Mouse (Mus musculus) midbrain, embryonic 12.5 days (tissue): ENCODE data around the gene Dhrs3. TPM values are rescaled to one million over a fixed set of nuclear protein-coding genes. Genes with fewer than 3 reads are reported as not detected.

ENCODE experiments used
- ATAC-seq: fragments of 200-750 bp; cut with Nextera tagmentation; 2 replicates; pipeline ENCODE4 v1.8.0; 2017; ENCODE audit warnings: low read depth, moderate TSS enrichment, moderate library complexity; ENCODE audit not compliant: low FRiP score
- H3K27ac ChIP-seq: fragments of 300-500 bp; sonication (generic); replicated peaks from 2 replicates; pipeline ENCODE4 v1.5.1; 2016; ENCODE audit warnings: mild to moderate bottlenecking
- H3K27me3 ChIP-seq: fragments of 300-500 bp; sonication (generic); 2 replicates; pipeline ENCODE4 v1.6.1; 2016; ENCODE audit warnings: mild to moderate bottlenecking
- H3K36me3 ChIP-seq: fragments of 300-500 bp; sonication (generic); 2 replicates; pipeline ENCODE4 v1.6.1; 2016
- H3K4me1 ChIP-seq: fragments of 300-500 bp; sonication (generic); 2 replicates; pipeline ENCODE4 v1.6.1; 2016
- H3K4me2 ChIP-seq: fragments of 300-500 bp; sonication (generic); replicated peaks from 2 replicates; pipeline ENCODE4 v1.6.1; 2016; ENCODE audit warnings: mild to moderate bottlenecking, moderate library complexity
- H3K4me3 ChIP-seq: fragments of 300-500 bp; sonication (generic); 2 replicates; pipeline ENCODE4 v1.5.1; 2016; ENCODE audit warnings: mild to moderate bottlenecking
- H3K9ac ChIP-seq: fragments of 300-500 bp; sonication (generic); replicated peaks from 2 replicates; pipeline ENCODE4 v1.6.1; 2016; ENCODE audit warnings: mild to moderate bottlenecking, moderate library complexity
- H3K9me3 ChIP-seq: fragments of 300-500 bp; sonication (generic); 2 replicates; pipeline ENCODE4 v1.6.1; 2016; ENCODE audit warnings: mild to moderate bottlenecking
- WGBS: fragments of 180-500 bp; shearing (Covaris S2); methylation state at CpG from one replicate; pipeline ENCODE4 v1.1.7; 2016; 5-methylcytosine and 5-hydroxymethylcytosine counted together
- polyA plus RNA-seq: library from polyadenylated mRNA; unstranded; fragments of >200 nt; fragmentation: Nextera tagmentation; extraction: Ambion mirVana; gene quantifications from 2 replicates; pipeline ENCODE4 v1.2.1, GENCODE M21; 2016

Gene Dhrs3
- polyA plus RNA-seq, 1 experiment from 2014 or later = 13.6 TPM

DNA sequence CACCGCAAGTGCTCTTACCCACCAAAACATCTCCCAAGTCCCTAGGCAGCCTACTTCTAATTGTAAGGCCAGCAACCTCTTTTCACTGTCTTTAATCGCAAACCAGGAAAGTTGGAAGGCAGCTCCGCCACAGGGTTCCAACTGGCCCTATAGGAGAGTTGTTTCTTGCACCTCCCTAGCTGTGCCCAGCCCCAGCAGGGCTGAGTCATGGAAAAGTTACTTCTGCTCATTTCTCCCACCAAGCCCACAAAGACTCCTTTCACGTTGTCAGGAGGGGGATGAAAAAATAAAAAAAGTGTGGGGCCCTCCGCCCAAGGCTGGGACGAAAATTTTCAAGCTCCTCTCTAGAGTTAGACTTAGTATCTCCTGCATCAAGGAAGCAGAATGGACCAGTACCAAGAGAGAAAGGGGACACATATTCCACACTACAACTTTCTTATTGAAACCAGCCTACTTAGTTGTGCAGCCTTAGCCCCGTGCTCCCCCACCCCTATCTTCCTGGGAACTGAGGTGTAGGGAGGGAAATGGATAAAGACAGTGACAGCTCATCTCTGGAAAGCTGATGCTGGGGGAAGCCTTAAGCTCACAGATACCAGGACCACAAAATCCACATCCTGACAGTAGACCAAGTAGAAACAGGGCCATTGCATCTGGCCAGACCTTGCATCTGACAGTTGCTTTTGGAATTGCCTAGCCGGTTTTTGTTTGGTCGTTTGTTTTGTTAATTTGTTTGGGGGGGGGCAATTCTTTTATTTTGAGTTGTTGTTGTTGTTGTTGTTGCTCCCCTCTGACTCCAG, 2.9 kb upstream of the Dhrs3 start:
- Histone ChIP-seq H3K4me2 (no peak overlapping the region), H3K27ac (no peak overlapping the region), H3K36me3 (no peaks in the 10 kb centered on the region), H3K27me3 (peaks cover 33% of the 10 kb centered on the region), H3K9ac (no peak overlapping the region), H3K4me3 (no peak overlapping the region), H3K9me3 (no peaks in the 10 kb centered on the region), H3K4me1 (peaks cover 17% of the 10 kb centered on the region)
- ATAC-seq = no peak
- WGBS = 87% methylated on average over 9 of the region's 9 CpGs

DNA sequence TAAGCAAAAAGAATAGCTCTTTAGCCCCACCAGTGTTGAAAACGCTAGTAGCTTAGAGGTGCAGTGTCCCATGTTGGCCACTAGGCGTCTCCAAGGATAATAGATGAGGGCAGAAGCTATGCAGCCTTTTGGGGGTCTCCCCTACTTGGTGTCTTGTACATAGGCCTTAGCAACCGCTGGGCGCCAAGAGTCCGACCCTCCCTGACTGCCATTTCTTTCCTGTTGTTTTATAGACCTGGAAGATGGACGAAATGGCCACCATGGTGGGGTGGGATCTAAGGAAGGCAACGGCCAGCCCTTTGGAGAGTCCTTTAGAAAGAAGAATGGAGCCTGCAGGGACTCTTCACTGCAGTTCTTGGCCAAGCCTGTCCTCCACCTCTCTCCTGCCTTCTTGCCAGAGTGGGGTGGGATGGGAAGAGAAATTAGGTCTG, 1.9 kb upstream of the Dhrs3 start:
- Histone ChIP-seq H3K4me3 (no peak overlapping the region), H3K36me3 (no peaks in the 10 kb centered on the region), H3K4me1 (peaks cover 22% of the 10 kb centered on the region), H3K27me3 (peaks cover 43% of the 10 kb centered on the region), H3K9ac (no peak overlapping the region), H3K27ac (no peak overlapping the region), H3K4me2 (no peak overlapping the region), H3K9me3 (no peaks in the 10 kb centered on the region)
- WGBS = 14% methylated on average over 7 of the region's 7 CpGs
- peak; percentile 21; the same call in 1 of the 2 replicates for ATAC-seq

DNA sequence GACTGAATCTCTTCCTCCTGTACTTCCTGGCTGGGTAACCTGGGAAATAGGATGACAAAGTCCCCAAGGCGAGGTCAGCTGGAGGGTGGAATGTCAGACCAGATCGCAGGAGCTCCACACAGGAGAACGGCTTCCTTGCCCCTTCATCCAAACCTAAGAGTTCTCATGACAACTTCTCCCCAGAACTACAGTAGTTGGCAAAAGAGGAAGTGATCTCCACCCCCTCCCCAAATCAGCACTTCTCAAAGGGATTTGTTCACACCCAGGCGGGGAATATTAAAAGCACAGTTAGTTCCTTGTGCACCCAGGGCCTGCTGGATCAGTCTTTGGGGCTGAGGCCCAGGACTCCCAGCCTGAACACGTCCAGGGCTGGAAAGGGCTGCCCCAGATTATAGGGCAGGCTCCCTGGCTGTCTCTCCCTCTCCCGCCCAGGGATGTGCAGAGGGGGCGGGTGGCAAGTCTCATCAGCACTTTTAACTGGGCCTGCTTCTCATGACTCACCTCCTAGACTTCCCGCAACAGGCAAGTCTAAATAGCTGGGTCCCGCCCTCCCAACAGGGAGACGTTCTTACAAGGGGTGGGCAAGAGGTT, 1.4 kb upstream of the Dhrs3 start:
- H3K9ac ChIP-seq = no peak overlapping the region
- no peaks in the 10 kb centered on the region for H3K36me3 ChIP-seq
- H3K4me2 ChIP-seq = peak overlapping the region; percentile 70; the same call in 1 of the 2 replicates
- H3K9me3 ChIP-seq = no peaks in the 10 kb centered on the region
- ATAC-seq = no peak
- WGBS = 48% methylated on average over 10 of the region's 10 CpGs
- H3K27me3 ChIP-seq = peaks cover 45% of the 10 kb centered on the region
- no peak overlapping the region for H3K27ac ChIP-seq
- H3K4me1 ChIP-seq = peaks cover 22% of the 10 kb centered on the region
- no peak overlapping the region for H3K4me3 ChIP-seq

DNA sequence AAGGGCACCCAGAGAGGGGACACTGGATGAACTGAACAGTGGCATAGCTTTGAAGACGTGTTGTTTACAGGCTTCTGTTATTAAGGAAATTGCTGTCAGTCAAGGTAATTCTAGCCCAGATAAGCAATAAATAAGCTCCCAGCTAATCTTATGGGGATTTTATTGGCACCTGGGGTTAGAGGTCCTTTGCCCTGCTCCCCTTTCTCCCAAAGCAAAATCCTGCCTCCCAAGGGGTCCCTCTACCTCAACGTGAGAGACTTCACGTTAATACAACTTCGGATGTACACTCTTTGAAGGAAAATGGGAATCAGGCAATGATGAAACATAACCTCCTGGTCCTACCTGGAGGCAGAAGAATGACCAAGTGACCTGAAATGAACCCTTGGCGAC, 889 bp upstream of the Dhrs3 start:
- peak overlapping the region; percentile 42 for H3K4me3 ChIP-seq
- H3K9ac ChIP-seq = no peak overlapping the region
- peak overlapping the region; percentile 70 for H3K4me2 ChIP-seq
- no peak for ATAC-seq
- 4% methylated on average over 5 of the region's 5 CpGs for WGBS
- H3K4me1 ChIP-seq = peaks cover 22% of the 10 kb centered on the region
- peaks cover 45% of the 10 kb centered on the region for H3K27me3 ChIP-seq
- H3K9me3 ChIP-seq = no peaks in the 10 kb centered on the region
- no peaks in the 10 kb centered on the region for H3K36me3 ChIP-seq
- H3K27ac ChIP-seq = no peak overlapping the region

DNA sequence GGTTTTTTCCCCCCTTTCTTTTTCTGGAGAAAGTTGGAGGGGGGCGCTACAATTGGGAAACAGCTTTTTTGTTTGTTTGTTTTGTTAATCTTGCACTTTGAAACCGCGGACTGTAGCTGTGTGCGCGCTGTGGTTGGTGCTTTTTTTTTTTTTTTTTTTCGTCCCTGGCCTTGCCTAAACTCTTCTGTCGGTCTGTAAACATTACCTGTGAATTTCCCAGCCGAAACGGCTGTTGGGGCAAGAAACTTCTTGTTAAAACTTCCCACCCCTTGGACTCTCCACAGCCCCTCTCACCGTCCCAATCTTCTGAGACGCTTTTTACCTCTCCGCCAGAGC, 278 bp downstream of the Dhrs3 start:
- no peaks in the 10 kb centered on the region for H3K9me3 ChIP-seq
- WGBS = 2% methylated on average over 12 of the region's 12 CpGs

DNA sequence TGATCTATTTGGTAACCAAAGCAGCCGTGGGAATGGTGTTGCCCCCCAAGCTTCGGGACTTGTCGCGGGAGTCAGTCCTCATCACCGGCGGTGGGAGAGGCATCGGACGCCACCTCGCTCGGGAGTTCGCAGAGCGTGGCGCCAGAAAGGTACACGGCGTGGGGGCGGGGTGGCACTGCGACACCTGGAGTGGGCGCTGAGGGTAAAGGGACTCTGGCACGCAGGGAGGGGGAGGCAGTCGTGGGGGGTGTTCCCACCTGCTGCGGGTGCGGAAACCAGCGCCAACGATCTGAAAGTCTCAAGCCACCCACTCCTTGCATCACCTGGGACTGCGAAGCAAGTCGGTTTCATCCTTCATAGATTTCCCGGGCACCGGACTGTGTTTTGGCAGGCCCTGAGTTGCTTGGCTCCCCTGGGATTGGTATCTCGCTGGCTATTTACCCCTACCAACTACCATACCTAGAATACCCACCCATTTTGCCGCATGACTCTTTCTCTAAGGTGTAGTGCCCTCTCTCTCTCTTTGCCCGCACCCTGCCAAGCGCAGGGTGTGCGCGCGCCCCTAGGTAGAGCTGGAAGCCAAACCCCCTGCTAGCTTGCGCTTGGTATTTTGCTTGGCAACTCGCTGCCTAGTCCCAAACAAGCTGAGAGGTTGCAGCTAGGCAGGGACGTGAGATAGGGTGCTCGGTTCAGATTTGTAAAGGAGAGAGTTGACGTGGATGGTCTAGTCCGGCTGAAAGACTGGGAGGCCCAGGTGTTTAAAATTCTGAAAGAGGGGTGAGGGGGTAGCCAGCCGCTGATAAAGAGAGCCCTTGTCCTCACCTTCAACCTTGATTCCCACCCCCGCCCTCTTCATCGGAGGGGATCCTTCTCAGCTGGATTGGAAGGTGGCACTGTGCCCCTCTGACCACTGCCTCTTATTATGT, 1.2 kb downstream of the Dhrs3 start:
- Histone ChIP-seq H3K4me3 (peak overlapping the region; percentile 42), H3K4me1 (peaks cover 22% of the 10 kb centered on the region), H3K9ac (peak overlapping the region; percentile 39), H3K36me3 (no peaks in the 10 kb centered on the region), H3K4me2 (peak overlapping the region; percentile 70), H3K27ac (no peak overlapping the region), H3K27me3 (peaks cover 45% of the 10 kb centered on the region), H3K9me3 (no peaks in the 10 kb centered on the region)
- 1% methylated on average over 44 of the region's 44 CpGs for WGBS
- ATAC-seq = no peak

More for the DNA sequence above, 278 bp downstream of the Dhrs3 start:
- ATAC-seq = no peak
- no peak overlapping the region; the same call in 1 of the 2 replicates for H3K9ac ChIP-seq
- H3K27ac ChIP-seq = no peak overlapping the region
- H3K4me1 ChIP-seq = peaks cover 22% of the 10 kb centered on the region
- peak overlapping the region; percentile 42 for H3K4me3 ChIP-seq
- H3K27me3 ChIP-seq = peaks cover 45% of the 10 kb centered on the region
- H3K36me3 ChIP-seq = no peaks in the 10 kb centered on the region
- peak overlapping the region; percentile 70 for H3K4me2 ChIP-seq

DNA sequence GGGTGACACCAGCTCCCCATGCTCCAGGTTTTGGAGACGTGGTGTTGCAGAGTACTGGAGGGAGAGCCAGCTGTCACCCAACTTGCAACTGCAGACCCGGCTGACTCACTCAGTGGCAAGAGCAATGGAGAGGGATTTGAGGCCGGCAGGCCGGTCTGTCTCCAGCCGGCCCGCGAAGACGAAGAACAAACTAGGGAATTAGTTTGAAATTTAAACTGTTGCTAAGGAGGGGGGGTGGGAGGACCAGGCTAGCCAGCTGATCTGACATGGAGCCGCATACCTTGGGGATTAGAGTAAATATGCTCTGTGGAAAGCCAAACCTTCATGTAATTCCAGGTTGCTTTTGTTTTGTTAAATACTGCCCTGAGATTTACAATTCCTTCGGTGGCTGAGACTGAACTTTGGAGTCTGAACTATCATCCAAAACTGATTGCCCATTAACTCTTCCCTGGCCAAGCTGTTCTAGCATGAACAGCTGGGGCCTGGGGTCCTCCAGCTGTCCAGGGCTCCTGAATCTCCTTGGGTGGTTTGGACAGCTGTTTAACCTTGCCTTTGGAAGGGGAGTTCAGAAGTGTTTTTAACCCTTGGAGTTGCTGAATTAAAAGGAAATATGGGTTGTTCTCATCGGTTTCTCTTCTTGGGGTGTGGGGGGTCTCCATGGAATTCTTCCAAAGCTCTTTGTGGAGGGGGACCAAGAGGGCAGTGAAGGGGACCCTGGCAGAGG, 2.0 kb downstream of the Dhrs3 start:
- Histone ChIP-seq H3K4me1 (peaks cover 22% of the 10 kb centered on the region), H3K9ac (0 out of 2 replicates have a peak overlapping the region, but pooled peaks have one; percentile 39), H3K4me2 (peak overlapping the region; percentile 70), H3K27ac (no peak overlapping the region), H3K27me3 (peaks cover 45% of the 10 kb centered on the region), H3K36me3 (no peaks in the 10 kb centered on the region), H3K4me3 (peak overlapping the region; percentile 42), H3K9me3 (no peaks in the 10 kb centered on the region)
- ATAC-seq = no peak
- WGBS = 5% methylated on average over 11 of the region's 11 CpGs

DNA sequence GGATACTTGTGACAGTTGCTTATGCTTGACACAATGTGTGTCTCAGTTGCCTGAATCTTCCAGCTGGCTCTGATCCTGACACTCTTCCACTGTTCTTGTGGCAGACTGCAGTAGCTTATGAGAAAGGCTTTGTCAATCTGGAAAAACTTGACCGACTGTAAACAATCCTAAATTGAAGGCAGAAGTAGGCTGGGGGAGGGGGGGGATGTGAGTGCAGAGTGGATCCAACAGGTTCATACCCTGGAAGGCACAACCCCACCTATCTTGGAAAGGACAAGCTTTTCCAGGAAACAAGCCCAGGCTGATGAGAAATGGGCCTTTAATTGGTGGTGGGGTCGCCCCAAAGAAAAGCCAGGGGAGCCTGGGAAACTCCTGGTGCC, 2.6 kb downstream of the Dhrs3 start:
- ATAC-seq = no peak
- H3K9me3 ChIP-seq = no peaks in the 10 kb centered on the region
- peaks cover 22% of the 10 kb centered on the region for H3K4me1 ChIP-seq
- H3K9ac ChIP-seq = no peak overlapping the region
- H3K27me3 ChIP-seq = peaks cover 45% of the 10 kb centered on the region
- 60% methylated on average over 2 of the region's 2 CpGs for WGBS
- no peak overlapping the region for H3K4me3 ChIP-seq
- H3K27ac ChIP-seq = no peak overlapping the region
- H3K4me2 ChIP-seq = no peak overlapping the region
- no peaks in the 10 kb centered on the region for H3K36me3 ChIP-seq

DNA sequence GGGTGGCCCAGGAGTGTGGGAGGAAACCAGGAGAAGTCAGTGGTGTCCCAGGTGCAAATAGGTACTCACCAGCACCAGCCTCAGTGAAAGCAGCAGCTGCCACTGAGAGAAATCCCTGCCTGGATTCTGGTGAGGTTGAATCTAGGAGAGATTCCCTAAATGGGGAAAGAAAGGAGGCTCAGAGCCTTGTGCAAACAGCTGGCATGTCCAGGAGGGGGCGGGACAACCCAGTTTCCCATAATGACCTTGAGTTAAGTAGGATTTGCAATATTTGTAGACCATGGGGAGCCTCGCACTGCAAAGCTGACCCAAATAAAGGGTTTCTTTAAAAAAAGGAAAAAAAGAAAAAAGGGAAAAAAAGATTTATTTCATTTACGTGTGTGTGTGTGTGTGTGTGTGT, 3.7 kb downstream of the Dhrs3 start:
- no peak overlapping the region for H3K9ac ChIP-seq
- peaks cover 36% of the 10 kb centered on the region for H3K27me3 ChIP-seq
- no peak overlapping the region for H3K4me2 ChIP-seq
- H3K4me1 ChIP-seq = peaks cover 22% of the 10 kb centered on the region
- no peak overlapping the region for H3K4me3 ChIP-seq
- H3K36me3 ChIP-seq = no peaks in the 10 kb centered on the region
- 62% methylated on average over 3 of the region's 3 CpGs for WGBS
- no peaks in the 10 kb centered on the region for H3K9me3 ChIP-seq
- no peak overlapping the region for H3K27ac ChIP-seq
- no peak for ATAC-seq

DNA sequence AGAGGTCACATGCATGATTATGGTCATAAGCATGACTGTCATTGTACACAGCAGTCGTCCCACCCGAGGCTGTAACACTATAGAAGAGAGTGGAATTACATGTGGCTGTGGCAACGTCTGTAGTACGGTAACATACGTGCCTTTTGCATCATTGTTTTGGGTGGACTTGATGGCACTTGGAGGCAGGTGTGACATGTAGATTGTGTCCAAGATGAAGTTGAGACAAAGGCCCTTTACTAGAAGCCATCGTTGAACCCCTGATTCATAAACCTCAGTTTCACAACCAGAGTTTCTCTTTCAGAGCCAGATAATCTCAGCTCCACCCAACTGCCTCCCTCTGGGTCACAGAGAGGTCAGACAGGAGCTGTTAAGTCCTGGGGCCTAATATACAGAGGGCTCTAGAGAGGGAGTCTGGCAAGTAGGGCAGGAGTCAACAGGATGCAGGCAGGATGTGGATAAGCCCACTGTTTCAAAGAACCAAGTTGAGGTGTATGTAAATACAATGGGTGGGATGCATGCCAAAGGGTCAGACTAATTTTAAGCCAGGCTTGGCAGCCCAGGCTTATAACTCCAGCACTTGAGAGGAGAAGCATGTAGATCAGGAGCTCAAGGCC, 5.5 kb downstream of the Dhrs3 start:
- no peak overlapping the region for H3K4me2 ChIP-seq
- no peak overlapping the region for H3K9ac ChIP-seq
- peaks cover 19% of the 10 kb centered on the region for H3K4me1 ChIP-seq
- no peak for ATAC-seq
- H3K36me3 ChIP-seq = no peaks in the 10 kb centered on the region
- 84% methylated on average over 6 of the region's 6 CpGs for WGBS
- no peak overlapping the region for H3K4me3 ChIP-seq
- peaks cover 27% of the 10 kb centered on the region for H3K27me3 ChIP-seq
- no peak overlapping the region for H3K27ac ChIP-seq
- H3K9me3 ChIP-seq = no peaks in the 10 kb centered on the region

DNA sequence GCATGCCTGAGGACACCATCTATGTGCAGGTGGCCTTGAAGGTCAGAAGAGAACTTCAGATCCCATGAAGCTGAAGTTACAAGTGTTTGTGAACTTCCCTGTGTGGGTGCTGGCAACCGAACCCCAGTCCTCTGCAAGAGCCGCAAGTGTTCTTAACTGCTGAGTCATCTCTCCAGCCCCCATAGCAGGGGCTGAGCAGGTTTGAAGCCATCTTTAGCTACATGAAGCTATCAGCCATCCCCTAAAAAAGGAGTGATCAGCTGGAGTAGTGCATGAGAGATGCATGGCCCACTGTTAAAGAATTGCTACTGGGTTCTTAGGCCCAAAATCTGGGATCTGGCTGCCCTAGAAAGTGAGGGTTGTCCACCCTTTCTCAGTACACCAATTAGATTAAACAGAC, 6.1 kb downstream of the Dhrs3 start:
- Histone ChIP-seq H3K9me3 (no peaks in the 10 kb centered on the region), H3K9ac (no peak overlapping the region), H3K27ac (no peak overlapping the region), H3K4me2 (no peak overlapping the region), H3K4me1 (peaks cover 14% of the 10 kb centered on the region), H3K4me3 (no peak overlapping the region), H3K36me3 (no peaks in the 10 kb centered on the region), H3K27me3 (peaks cover 22% of the 10 kb centered on the region)
- no peak for ATAC-seq
- WGBS = 97% methylated on average over 2 of the region's 2 CpGs
